Mouse (Mus musculus) cerebellum, adult 2 months (tissue): ENCODE data around the gene Rph3a. TPM values are rescaled to one million over a fixed set of nuclear protein-coding genes. Genes with fewer than 3 reads are reported as not detected.

Experiments used
- DNase-seq, 2 experiments: peaks; one replicate each; pipeline ENCODE4 v3.0.0; 2021
- H3K27ac ChIP-seq: fragments of 200-500 bp; 2 replicates; pipeline ENCODE4 v1.5.1; 2012; ENCODE audit warnings: low read length, control low read depth, inconsistent platforms; ENCODE audit not compliant: insufficient read depth
- H3K27me3 ChIP-seq: fragments of 200-500 bp; 2 replicates; pipeline ENCODE4 v1.6.1; 2012; ENCODE audit warnings: inconsistent platforms, mild to moderate bottlenecking, low read length, moderate library complexity; ENCODE audit not compliant: control insufficient read depth, insufficient read depth
- H3K4me1 ChIP-seq: fragments of 200-500 bp; 2 replicates; pipeline ENCODE4 v1.6.1; 2011; ENCODE audit warnings: low read length; ENCODE audit not compliant: control insufficient read depth, insufficient read depth
- H3K4me3 ChIP-seq: fragments of 200-500 bp; replicated peaks from 2 replicates; pipeline ENCODE3; 2011; ENCODE audit warnings: mild to moderate bottlenecking, low read depth, low read length, control low read depth; ENCODE audit not compliant: insufficient read depth
- CTCF ChIP-seq: fragments of 200-500 bp; IDR thresholded peaks from 2 replicates; pipeline ENCODE4 v1.5.1; 2011; ENCODE audit warnings: low read depth, mild to moderate bottlenecking, control low read depth, low read length, moderate library complexity, borderline replicate concordance; ENCODE audit not compliant: insufficient read depth
- POLR2A ChIP-seq: fragments of 200-500 bp; IDR thresholded peaks from 2 replicates; pipeline ENCODE4 v1.6.1; 2011; ENCODE audit warnings: low read length, control low read depth, borderline replicate concordance; ENCODE audit not compliant: insufficient read depth
- WGBS: fragments of 180-500 bp; shearing (Covaris S2); methylation state at CpG from one replicate; pipeline ENCODE4 v1.1.7; 2018; 5-methylcytosine and 5-hydroxymethylcytosine counted together
- polyA plus RNA-seq: library from polyadenylated mRNA; depleted of rRNA; stranded (reverse); fragments of >200 nt; gene quantifications from 2 replicates; pipeline ENCODE4 v1.2.3, GENCODE M21; 2012

The Rph3a gene
- polyA plus RNA-seq, 1 experiment, result 277 TPM

DNA sequence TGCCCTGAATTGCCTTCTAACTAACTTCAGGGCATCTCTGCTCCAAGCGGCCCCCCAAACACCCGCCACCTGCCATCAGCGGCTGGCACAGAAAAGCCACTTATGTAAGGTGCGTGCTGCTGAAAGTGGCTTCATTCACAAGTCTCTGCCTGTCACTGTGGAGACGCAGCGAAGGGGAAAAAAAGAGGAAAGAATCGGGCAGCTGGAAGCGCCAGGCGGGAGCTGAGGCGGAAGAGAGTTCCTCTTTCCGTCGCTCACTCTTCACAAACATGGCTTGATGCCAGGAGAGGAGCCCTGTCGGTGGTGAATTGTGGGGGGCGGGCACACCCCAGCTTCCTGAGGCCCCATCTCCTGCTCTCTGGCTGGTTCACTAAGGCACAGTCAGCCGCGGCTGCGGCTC is 6.1 kb downstream of the Rph3a start:
- peak overlapping the region; percentile 52 for H3K4me3 ChIP-seq
- DNase-seq, result peak; percentile 77 to 81

DNA sequence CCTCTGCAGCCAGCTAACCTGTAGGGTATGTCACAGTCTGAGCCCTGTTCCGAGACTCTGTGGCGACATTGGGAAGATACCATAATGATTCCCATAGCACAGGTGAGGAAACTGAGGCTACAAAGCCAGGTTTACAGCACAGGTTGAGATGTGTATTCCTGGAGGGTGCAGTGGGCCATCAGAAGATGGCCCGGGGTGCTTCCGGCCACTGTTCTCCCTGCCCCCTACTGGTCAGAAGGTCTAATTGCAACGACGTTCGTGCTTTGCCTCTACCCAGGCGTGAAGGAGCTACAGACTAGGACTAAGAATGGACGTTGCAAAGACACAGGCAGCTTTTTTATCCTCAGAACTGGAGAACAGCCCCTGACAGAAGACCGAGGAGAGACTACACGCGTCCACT is 10.3 kb downstream of the Rph3a start:
- H3K27ac ChIP-seq, result no peak overlapping the region
- H3K27me3 ChIP-seq, result no peaks in the 10 kb centered on the region
- peak; percentile 68 for TF ChIP-seq CTCF
- no peak for TF ChIP-seq POLR2A
- 37% methylated on average over 12 of the region's 12 CpGs for WGBS
- no peak for DNase-seq
- no peak overlapping the region for H3K4me3 ChIP-seq
- peaks cover 46% of the 10 kb centered on the region for H3K4me1 ChIP-seq

More for the DNA sequence above, 6.1 kb downstream of the Rph3a start:
- peaks cover 48% of the 10 kb centered on the region for H3K4me1 ChIP-seq
- H3K27ac ChIP-seq, result peak overlapping the region; percentile 38; the same call in 1 of the 2 replicates
- H3K27me3 ChIP-seq, result no peaks in the 10 kb centered on the region
- TF ChIP-seq POLR2A, result no peak
- no peak for TF ChIP-seq CTCF
- 2% methylated on average over 17 of the region's 17 CpGs for WGBS

DNA sequence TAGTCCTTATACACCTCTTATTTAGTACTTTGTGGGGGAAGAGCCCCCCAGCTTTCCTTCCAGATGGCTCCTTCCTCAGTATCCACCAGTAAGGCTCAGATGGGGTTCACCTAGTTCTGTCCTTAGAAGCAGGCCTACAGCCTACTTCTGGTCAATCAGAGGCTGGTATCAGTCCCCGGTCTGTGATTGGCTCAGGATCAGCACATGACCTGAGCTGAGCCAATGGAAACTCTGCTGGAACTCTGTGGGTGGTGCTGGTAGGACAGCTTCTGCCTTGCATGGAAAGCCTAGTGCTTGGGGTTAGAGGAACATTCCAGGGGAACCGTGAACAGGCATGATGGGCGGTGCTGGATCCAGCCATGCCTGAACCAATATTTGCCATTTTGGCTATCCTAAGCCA is 21.5 kb downstream of the Rph3a start:
- Histone ChIP-seq H3K27ac (no peak overlapping the region), H3K4me3 (no peak overlapping the region), H3K4me1 (peaks cover 39% of the 10 kb centered on the region), H3K27me3 (no peaks in the 10 kb centered on the region)
- DNase-seq, result no peak
- TF ChIP-seq CTCF (no peak), POLR2A (no peak)
- WGBS, result 89% methylated on average over 3 of the region's 3 CpGs

DNA sequence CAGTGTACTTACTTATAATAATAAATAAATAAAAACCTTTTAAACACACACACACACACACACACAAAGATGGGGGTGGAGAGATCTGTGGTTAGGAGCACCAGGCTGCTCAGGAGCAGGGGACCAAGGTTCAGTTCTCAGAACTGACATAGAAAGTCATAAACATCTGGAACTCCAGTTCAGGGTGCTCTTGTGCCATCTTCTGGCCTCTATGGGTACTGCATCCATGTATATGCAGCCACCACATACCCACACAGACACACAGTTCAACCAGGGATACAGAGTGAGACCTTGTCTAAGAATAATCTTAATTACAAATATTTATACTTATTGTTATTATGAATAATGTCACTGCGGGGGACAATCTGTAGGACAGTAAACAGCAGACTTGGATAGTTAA is 26.9 kb downstream of the Rph3a start:
- DNase-seq, result no peak
- H3K4me1 ChIP-seq, result peaks cover 17% of the 10 kb centered on the region
- 94% methylated on average over 1 of the region's 1 CpGs for WGBS
- H3K27ac ChIP-seq, result no peak overlapping the region
- H3K27me3 ChIP-seq, result no peaks in the 10 kb centered on the region
- TF ChIP-seq POLR2A (no peak), CTCF (peak; percentile 18; the same call in 1 of the 2 replicates)
- H3K4me3 ChIP-seq, result no peak overlapping the region

DNA sequence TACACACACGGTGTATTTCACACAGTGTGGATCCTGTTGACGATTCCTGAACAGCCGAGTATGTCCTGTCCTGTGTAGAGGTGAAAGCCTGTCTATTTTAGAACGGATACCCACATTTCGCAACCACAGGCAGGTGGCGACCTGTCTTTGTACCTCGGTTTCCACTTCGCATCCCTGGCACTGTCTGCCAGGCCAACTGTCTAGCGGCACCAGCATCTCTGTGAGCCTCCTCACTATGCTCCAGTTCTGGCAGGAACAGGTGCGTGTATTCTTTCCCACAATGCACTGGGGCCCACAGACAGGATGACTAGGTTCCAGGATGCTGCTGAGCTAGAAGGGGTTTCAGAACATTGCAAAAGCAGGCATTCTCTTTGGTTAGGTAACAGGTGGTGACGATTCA is 28.7 kb downstream of the Rph3a start:
- peak in 1 of 2 experiments; percentile 59 for DNase-seq
- Histone ChIP-seq H3K4me3 (no peak overlapping the region), H3K27me3 (no peaks in the 10 kb centered on the region), H3K27ac (no peak overlapping the region), H3K4me1 (peaks cover 7% of the 10 kb centered on the region)
- WGBS, result 36% methylated on average over 11 of the region's 11 CpGs
- peak; percentile 36; the same call in 1 of the 2 replicates for TF ChIP-seq CTCF
- TF ChIP-seq POLR2A, result no peak

DNA sequence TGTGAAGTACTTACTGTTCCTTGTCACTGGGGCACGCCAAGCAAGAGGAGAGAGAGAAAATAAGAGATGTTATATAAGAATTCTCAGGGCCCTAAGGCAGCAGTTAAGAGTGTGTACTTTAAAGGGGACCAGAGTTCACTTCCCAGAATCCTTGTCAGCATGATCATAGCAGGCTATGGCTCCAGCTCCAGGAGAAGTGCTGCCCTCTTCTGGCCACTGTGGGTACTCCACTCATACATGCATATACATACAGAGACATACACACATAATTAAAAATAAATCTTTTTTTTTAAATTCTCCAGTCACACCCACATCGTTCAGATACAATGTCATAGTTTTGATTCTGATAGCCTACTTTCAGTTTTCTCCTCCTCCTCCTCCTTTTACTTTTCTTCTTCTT is 29.8 kb downstream of the Rph3a start:
- Histone ChIP-seq H3K4me3 (no peak overlapping the region), H3K27me3 (no peaks in the 10 kb centered on the region), H3K4me1 (peaks cover 14% of the 10 kb centered on the region), H3K27ac (no peak overlapping the region)
- TF ChIP-seq POLR2A, result no peak
- peak; percentile 44 for TF ChIP-seq CTCF
- no peak for DNase-seq
- 89% methylated on average over 2 of the region's 2 CpGs for WGBS

DNA sequence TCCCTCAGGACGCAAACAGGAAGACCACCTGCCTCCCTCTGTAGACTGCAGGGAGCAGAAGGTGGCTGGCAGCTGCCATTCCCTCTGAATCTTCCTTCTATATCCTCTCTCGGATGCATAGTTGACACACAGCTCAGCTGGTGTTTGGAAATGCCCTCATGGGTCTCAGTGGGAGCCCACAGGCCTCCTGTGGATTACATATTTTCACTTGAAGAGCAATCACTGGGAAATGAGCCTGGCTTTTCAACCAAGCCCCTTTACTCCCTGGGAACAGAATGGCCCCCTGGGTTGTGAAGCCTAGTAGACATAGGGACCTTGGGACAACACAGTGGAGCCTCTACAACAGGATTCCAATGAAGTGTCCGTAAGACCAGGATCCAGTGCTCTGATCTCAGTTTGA is 33.8 kb downstream of the Rph3a start:
- no peak for DNase-seq
- TF ChIP-seq POLR2A (no peak), CTCF (no peak)
- peaks cover 35% of the 10 kb centered on the region for H3K4me1 ChIP-seq
- H3K27me3 ChIP-seq, result no peaks in the 10 kb centered on the region
- H3K27ac ChIP-seq, result no peak overlapping the region
- 32% methylated on average over 3 of the region's 3 CpGs for WGBS
- no peak overlapping the region for H3K4me3 ChIP-seq

DNA sequence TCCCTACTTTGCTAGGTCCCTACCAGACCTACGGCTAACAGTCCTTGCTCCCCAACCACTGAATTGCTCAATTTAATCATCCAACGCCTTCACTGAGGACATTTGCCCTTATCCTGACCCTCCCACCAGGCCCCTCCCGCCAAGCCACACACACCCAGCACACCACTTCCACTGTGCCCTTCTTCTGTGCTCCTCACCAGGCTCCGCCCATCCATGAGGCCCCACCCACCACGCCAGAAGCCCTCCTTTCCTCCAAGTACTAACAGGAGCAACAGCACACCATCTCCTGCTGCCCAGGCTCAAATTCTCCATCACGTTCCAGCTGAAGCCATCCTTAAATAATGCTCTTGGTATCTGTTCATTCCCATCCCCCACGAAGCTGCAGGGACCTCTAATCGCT is 35.4 kb downstream of the Rph3a start:
- TF ChIP-seq POLR2A (no peak), CTCF (no peak)
- H3K27me3 ChIP-seq, result no peaks in the 10 kb centered on the region
- peaks cover 48% of the 10 kb centered on the region for H3K4me1 ChIP-seq
- no peak overlapping the region for H3K4me3 ChIP-seq
- DNase-seq, result no peak
- 48% methylated on average over 8 of the region's 8 CpGs for WGBS
- H3K27ac ChIP-seq, result no peak overlapping the region
